Mouse (Mus musculus) embryonic fibroblast, embryonic 13.5 days (primary cell): Measurements from ENCODE around the gene Kif24.

Experiments used
- CTCF ChIP-seq: IDR thresholded peaks from 2 replicates; pipeline ENCODE4 v1.5.1; 2011; ENCODE audit warnings: mild to moderate bottlenecking, control low read depth, low read length, moderate library complexity, borderline replicate concordance; ENCODE audit not compliant: insufficient read depth
- POLR2A ChIP-seq: IDR thresholded peaks from 2 replicates; pipeline ENCODE4 v1.6.1; 2011; ENCODE audit warnings: low read depth, mild to moderate bottlenecking, control low read depth, low read length, moderate library complexity

DNA sequence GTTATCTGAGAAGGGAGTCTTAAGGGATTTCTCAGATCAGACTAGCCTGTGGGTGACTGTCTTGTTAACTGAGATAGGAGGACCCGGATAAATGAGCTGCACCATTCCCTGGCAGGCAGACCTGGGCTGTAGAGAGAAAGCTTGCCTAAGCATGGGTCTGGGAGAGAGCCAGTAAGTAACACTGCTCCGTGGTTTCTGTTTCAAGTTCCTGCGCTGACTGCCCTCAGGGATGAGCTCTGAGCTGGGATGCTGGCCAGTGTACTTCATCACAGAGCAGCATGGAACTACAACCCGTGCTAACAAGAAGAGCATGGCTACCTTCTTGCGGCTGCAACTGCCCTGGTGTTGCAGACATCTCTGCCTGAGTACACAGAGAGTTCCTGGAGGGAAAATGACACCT lies 64.8 kb downstream of the Kif24 start:
- TF ChIP-seq CTCF (no peak), POLR2A (no peak)
